Mouse (Mus musculus) intestine, embryonic 16.5 days (tissue): ENCODE data around the gene Med27. TPM values are rescaled to one million over a fixed set of nuclear protein-coding genes. Genes with fewer than 3 reads are reported as not detected.

Experiments
- ATAC-seq: fragments of 200-750 bp; cut with Nextera tagmentation; 2 replicates; pipeline ENCODE4 v1.8.0; 2017; ENCODE audit warnings: moderate TSS enrichment, moderate library complexity
- H3K27ac ChIP-seq: fragments of 300-500 bp; sonication (generic); 2 replicates; pipeline ENCODE4 v1.5.1; 2014; ENCODE audit warnings: mild to moderate bottlenecking, low read length
- H3K27me3 ChIP-seq: fragments of 300-500 bp; sonication (generic); replicated peaks from 2 replicates; pipeline ENCODE4 v1.6.1; 2014; ENCODE audit warnings: low read length, control low read depth, mixed read lengths; ENCODE audit not compliant: control insufficient read depth, insufficient read depth
- H3K36me3 ChIP-seq: fragments of 300-500 bp; sonication (generic); 2 replicates; pipeline ENCODE4 v1.6.1; 2014; ENCODE audit warnings: low read length, control low read depth; ENCODE audit not compliant: control insufficient read depth, insufficient read depth
- H3K4me1 ChIP-seq: fragments of 300-500 bp; sonication (generic); 2 replicates; pipeline ENCODE4 v1.6.1; 2014; ENCODE audit warnings: low read length, control low read depth, mixed read lengths; ENCODE audit not compliant: control insufficient read depth, insufficient read depth
- H3K4me2 ChIP-seq: fragments of 300-500 bp; sonication (generic); 2 replicates; pipeline ENCODE4 v1.6.1; 2014; ENCODE audit warnings: low read depth, low read length, control low read depth
- H3K4me3 ChIP-seq: fragments of 300-500 bp; sonication (generic); 2 replicates; pipeline ENCODE4 v1.5.1; 2014; ENCODE audit warnings: mild to moderate bottlenecking, low read length
- H3K9ac ChIP-seq: fragments of 300-500 bp; sonication (generic); 2 replicates; pipeline ENCODE4 v1.6.1; 2014; ENCODE audit warnings: low read depth, low read length
- H3K9me3 ChIP-seq: fragments of 300-500 bp; sonication (generic); 2 replicates; pipeline ENCODE4 v1.6.1; 2016; ENCODE audit warnings: low read length, control low read depth; ENCODE audit not compliant: control insufficient read depth
- WGBS: fragments of 180-500 bp; shearing (Covaris S2); extraction: QIAGEN DNeasy Blood & Tissue Kit; methylation state at CpG from one replicate; pipeline ENCODE4 v1.1.7; 2014; 5-methylcytosine and 5-hydroxymethylcytosine counted together
- polyA plus RNA-seq: library from polyadenylated mRNA; unstranded; fragments of >200 nt; fragmentation: Nextera tagmentation; extraction: Ambion mirVana; gene quantifications from 2 replicates; pipeline ENCODE4 v1.2.1, GENCODE M21; 2015

Gene Med27
- polyA plus RNA-seq, 1 experiment from 2014 or later, result 41.4 TPM

GRCm38 (mm10) chr2:29385405-29385804, 38.8 kb downstream of the Med27 start:
- 63% methylated on average over 10 of the region's 10 CpGs for WGBS
- no peak for ATAC-seq
- Histone ChIP-seq H3K9ac (no peak overlapping the region), H3K4me3 (no peak overlapping the region), H3K27ac (no peak overlapping the region), H3K4me2 (no peak overlapping the region), H3K4me1 (no peaks in the 10 kb centered on the region), H3K9me3 (no peaks in the 10 kb centered on the region), H3K27me3 (no peaks in the 10 kb centered on the region), H3K36me3 (no peaks in the 10 kb centered on the region)

DNA sequence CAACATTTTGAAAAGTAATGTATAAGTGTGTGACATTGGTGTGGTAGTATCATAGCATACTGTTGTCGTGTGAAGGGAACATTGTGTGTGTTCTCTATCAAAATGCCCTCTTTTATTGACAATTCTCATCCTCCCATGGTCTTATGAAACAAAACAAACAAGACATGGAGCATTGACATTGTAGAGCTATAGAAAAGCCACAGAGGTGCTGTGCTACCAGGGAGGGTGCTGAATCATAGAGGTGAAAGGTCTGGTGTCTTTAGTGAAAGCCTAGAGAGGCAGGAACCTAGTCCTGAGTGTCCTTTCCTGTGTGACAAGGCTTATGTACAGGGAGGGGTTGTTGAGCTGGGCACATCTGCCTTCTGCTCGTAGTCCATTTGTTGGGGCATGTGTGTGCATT, 40.6 kb downstream of the Med27 start:
- Histone ChIP-seq H3K27me3 (no peaks in the 10 kb centered on the region), H3K9ac (no peak overlapping the region), H3K4me2 (no peak overlapping the region), H3K4me3 (no peak overlapping the region), H3K9me3 (no peaks in the 10 kb centered on the region), H3K27ac (no peak overlapping the region), H3K36me3 (no peaks in the 10 kb centered on the region), H3K4me1 (0 out of 2 replicates have a peak, but pooled peaks cover 2% of the 10 kb centered on the region)
- no peak for ATAC-seq
- 84% methylated on average over 2 of the region's 2 CpGs for WGBS

DNA sequence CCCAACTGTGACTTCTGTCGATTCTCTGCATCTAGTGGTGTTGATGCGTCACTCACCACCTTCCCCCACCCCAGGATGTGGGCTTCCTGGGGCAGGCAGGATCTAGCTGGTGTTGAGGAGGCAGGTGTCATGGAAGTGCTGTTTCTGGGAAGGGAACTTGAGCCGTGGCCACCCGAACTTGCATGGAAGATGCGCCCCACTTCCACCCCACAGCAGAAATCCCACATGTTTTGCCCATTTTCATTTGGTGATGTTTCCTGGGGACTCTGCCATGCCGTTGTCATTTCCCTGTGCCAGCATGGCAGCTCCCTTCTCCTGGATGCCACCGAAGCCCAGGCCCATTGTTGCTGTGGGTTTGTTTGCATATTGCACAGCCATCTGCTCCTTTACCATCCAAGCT, 42.3 kb downstream of the Med27 start:
- H3K4me3 ChIP-seq, result no peak overlapping the region
- H3K27me3 ChIP-seq, result no peaks in the 10 kb centered on the region
- 0 out of 2 replicates have a peak, but pooled peaks cover 2% of the 10 kb centered on the region for H3K4me1 ChIP-seq
- no peak overlapping the region for H3K4me2 ChIP-seq
- ATAC-seq, result no peak
- H3K27ac ChIP-seq, result no peak overlapping the region
- no peaks in the 10 kb centered on the region for H3K36me3 ChIP-seq
- no peaks in the 10 kb centered on the region for H3K9me3 ChIP-seq
- 86% methylated on average over 7 of the region's 7 CpGs for WGBS
- no peak overlapping the region for H3K9ac ChIP-seq

GRCm38 (mm10) chr2:29391086-29391485, 44.5 kb downstream of the Med27 start:
- H3K4me3 ChIP-seq, result no peak overlapping the region
- no peak overlapping the region for H3K9ac ChIP-seq
- 0 out of 2 replicates have a peak, but pooled peaks cover 2% of the 10 kb centered on the region for H3K4me1 ChIP-seq
- ATAC-seq, result no peak
- H3K27me3 ChIP-seq, result no peaks in the 10 kb centered on the region
- H3K27ac ChIP-seq, result no peak overlapping the region
- 86% methylated on average over 4 of the region's 4 CpGs for WGBS
- H3K36me3 ChIP-seq, result no peaks in the 10 kb centered on the region
- no peaks in the 10 kb centered on the region for H3K9me3 ChIP-seq
- no peak overlapping the region for H3K4me2 ChIP-seq

DNA sequence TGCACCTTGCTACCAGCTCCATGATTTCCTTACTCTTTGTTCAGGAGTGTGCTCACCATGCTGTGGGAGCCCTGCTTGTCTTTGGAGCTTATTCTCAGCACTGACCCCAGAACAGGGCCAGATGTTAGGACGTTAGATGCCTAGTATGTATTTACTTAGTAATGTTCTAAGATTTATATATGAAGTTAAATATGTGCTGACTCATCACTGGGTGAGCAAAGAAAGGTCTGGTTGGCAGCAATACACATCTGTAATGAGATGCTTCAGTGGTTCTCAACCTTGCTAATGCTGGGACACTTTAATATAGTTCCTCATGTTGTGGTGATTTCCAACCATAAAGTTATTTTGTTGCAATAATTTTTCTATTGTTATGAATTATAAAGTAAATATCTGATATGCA, 45.4 kb downstream of the Med27 start:
- Histone ChIP-seq H3K9me3 (no peaks in the 10 kb centered on the region), H3K9ac (no peak overlapping the region), H3K27me3 (no peaks in the 10 kb centered on the region), H3K4me1 (0 out of 2 replicates have a peak, but pooled peaks cover 2% of the 10 kb centered on the region), H3K4me2 (no peak overlapping the region), H3K27ac (no peak overlapping the region), H3K4me3 (no peak overlapping the region), H3K36me3 (no peaks in the 10 kb centered on the region)
- 37% methylated on average over 1 of the region's 1 CpGs for WGBS
- no peak for ATAC-seq

DNA sequence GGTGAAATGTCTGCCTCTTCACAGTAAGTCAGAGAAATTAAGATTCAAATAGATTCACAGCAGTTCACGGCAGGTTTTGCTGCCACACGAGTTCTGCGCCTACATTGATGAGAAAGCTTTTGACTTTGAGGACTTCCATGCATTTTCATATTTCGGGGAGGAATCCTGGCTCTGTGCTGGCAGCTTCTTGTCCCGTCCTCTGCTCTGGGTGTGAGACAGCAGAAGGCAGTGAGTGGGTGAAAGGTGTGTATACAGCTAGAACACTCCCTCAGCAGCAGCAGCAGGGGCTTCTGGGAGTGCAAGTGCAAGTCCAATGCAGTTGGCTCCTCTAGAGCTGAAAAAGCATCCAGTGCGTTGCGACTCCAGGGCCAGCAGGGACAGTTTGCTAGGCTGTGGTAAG, 53.6 kb downstream of the Med27 start:
- Histone ChIP-seq H3K4me3 (no peak overlapping the region), H3K4me1 (peaks cover 14% of the 10 kb centered on the region; the same call in 1 of the 2 replicates), H3K27ac (no peak overlapping the region), H3K27me3 (no peaks in the 10 kb centered on the region), H3K36me3 (no peaks in the 10 kb centered on the region), H3K9ac (no peak overlapping the region), H3K4me2 (no peak overlapping the region), H3K9me3 (no peaks in the 10 kb centered on the region)
- WGBS, result 83% methylated on average over 7 of the region's 7 CpGs
- no peak for ATAC-seq

DNA sequence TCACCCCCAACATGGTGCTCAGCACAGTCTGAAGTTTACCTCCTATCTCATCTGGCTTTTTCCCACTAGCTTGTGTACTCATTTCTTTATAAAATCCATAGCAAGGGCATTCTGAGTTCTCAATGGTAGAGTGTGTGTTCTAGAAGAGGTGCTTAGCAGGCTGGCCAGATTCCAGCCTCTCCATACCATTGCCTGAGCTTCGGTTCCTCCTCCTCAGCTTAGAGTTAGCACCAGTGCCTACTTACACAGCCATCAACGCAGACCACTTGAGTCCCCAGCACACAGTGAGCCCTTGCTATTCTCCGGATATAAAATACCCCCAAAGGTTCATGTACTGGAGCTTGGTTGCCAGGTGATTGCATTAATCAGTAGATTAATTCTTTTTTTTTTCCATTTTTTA, 54.2 kb downstream of the Med27 start:
- Histone ChIP-seq H3K4me1 (peaks cover 14% of the 10 kb centered on the region; the same call in 1 of the 2 replicates), H3K9ac (no peak overlapping the region), H3K9me3 (no peaks in the 10 kb centered on the region), H3K27me3 (no peaks in the 10 kb centered on the region), H3K4me2 (no peak overlapping the region), H3K36me3 (no peaks in the 10 kb centered on the region), H3K27ac (no peak overlapping the region), H3K4me3 (no peak overlapping the region)
- WGBS, result 88% methylated on average over 3 of the region's 3 CpGs
- no peak for ATAC-seq

GRCm38 (mm10) chr2:29401868-29402267, 55.2 kb downstream of the Med27 start:
- Histone ChIP-seq H3K27me3 (no peaks in the 10 kb centered on the region), H3K27ac (no peak overlapping the region), H3K4me3 (no peak overlapping the region), H3K9me3 (no peaks in the 10 kb centered on the region), H3K4me2 (no peak overlapping the region), H3K4me1 (peaks cover 14% of the 10 kb centered on the region; the same call in 1 of the 2 replicates), H3K36me3 (no peaks in the 10 kb centered on the region), H3K9ac (no peak overlapping the region)
- no peak for ATAC-seq
- WGBS, result 82% methylated on average over 1 of the region's 1 CpGs

DNA sequence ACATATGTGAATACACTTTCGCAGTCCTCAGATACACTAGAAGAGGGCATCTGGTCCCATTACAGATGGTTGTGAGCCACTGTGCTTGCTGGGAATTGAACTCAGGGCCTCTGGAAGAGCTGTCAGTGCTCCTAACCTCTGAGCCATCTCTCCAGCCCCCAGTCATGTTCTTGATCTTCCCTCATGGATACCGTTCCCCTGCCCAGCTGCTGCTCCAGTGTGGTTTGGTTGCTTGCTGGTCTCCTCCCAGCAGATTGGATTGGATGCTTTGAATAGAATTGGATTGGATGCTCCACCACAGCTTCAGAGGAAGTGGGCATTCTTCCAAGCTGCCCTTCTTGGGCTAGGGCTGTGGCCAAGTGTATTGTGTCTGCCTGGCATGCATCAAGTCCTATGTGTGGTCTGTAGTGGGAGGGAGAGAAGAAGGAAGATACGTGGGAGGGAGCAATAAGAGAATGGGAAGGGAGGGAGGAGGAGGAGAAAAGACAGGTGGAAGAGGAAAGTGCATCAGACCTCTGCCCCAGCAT, 56.0 kb downstream of the Med27 start:
- H3K9me3 ChIP-seq, result no peaks in the 10 kb centered on the region
- 66% methylated on average over 3 of the region's 3 CpGs for WGBS
- no peak for ATAC-seq

More for the DNA sequence above, 56.0 kb downstream of the Med27 start:
- Histone ChIP-seq H3K27me3 (no peaks in the 10 kb centered on the region), H3K4me3 (no peak overlapping the region), H3K36me3 (no peaks in the 10 kb centered on the region), H3K9ac (no peak overlapping the region), H3K27ac (no peak overlapping the region), H3K4me1 (peaks cover 17% of the 10 kb centered on the region; the same call in 1 of the 2 replicates), H3K4me2 (no peak overlapping the region)
